Mouse (Mus musculus): ENCODE measurements around the gene Btbd35f13. TPM values are rescaled to one million over a fixed set of nuclear protein-coding genes. Genes with fewer than 3 reads are reported as not detected.

Btbd35f13 gene
- polyA plus RNA-seq (2015; fragmentation: Nextera tagmentation; extraction: Ambion mirVana): not detected in 2 replicates

GRCm38 (mm10) chrX:33656872-33657271 lies at the start of gene Btbd35f13:
Gene Btbd35f13, plus strand, starts transcription at chrX:33657172.

GRCm38 (mm10) chrX:33702249-33702648 lies 45.3 kb downstream of the Btbd35f13 start, which contains the start of gene Btbd35f14:
Gene Btbd35f14, minus strand, starts transcription at chrX:33702349.

Other genes with a start within 250 kb of the Btbd35f13 start
- not detected in 2 replicates for gene Btbd35f15, start 79.9 kb upstream of the Btbd35f13 start, polyA plus RNA-seq (2015; fragmentation: Nextera tagmentation; extraction: Ambion mirVana)
- not detected in 2 replicates for gene Btbd35f14, start 45.2 kb downstream of the Btbd35f13 start, polyA plus RNA-seq (2015; fragmentation: Nextera tagmentation; extraction: Ambion mirVana)

Data from urinary bladder, postnatal 0 days (tissue).